Mouse (Mus musculus) cerebellum, adult 18-20 months (tissue): ENCODE results near the gene Ccni.

ENCODE experiments used
- DNase-seq, 2 experiments: peaks; one replicate each; pipeline ENCODE4 v3.0.0; 2021

Ccni gene

GRCm38 (mm10) chr5:93206109-93207005, at the start of gene Ccni, which contains the start of gene 2010109A12Rik:
Gene Ccni, minus strand, starts transcription at chr5:93206495.
Gene 2010109A12Rik, plus strand, starts transcription at chr5:93206518.
- peak; percentile 94 to 97 for DNase-seq

- no peak for DNase-seq
Observed at GRCm38 (mm10) chr5:93255759-93256265, 49.5 kb upstream of the Ccni start.

GRCm38 (mm10) chr5:93251001-93251760, 44.9 kb upstream of the Ccni start:
- DNase-seq, result peak; percentile 65 to 74

GRCm38 (mm10) chr5:93249940-93250578, 43.8 kb upstream of the Ccni start:
- no peak for DNase-seq

- DNase-seq, result no peak
Observed at GRCm38 (mm10) chr5:93245280-93245679, 39.0 kb upstream of the Ccni start.

GRCm38 (mm10) chr5:93239590-93240544, 33.6 kb upstream of the Ccni start:
- no peak for DNase-seq

- DNase-seq, result peak in 1 of 2 experiments; percentile 48
Observed at GRCm38 (mm10) chr5:93236541-93236940, 30.2 kb upstream of the Ccni start.

GRCm38 (mm10) chr5:93235888-93236287, 29.6 kb upstream of the Ccni start:
- DNase-seq, result peak; percentile 96

- DNase-seq, result no peak
Observed at GRCm38 (mm10) chr5:93234605-93235004, 28.3 kb upstream of the Ccni start.

- peak; percentile 48 to 49 for DNase-seq
Observed at GRCm38 (mm10) chr5:93234130-93234529, 27.8 kb upstream of the Ccni start.

GRCm38 (mm10) chr5:93232838-93233237, 26.5 kb upstream of the Ccni start:
- no peak for DNase-seq

GRCm38 (mm10) chr5:93231721-93232120, 25.4 kb upstream of the Ccni start:
- peak; percentile 48 to 55 for DNase-seq

GRCm38 (mm10) chr5:93229527-93229926, 23.2 kb upstream of the Ccni start:
- no peak for DNase-seq

GRCm38 (mm10) chr5:93227157-93227556, 20.9 kb upstream of the Ccni start:
- DNase-seq, result no peak

- DNase-seq, result no peak
Observed at GRCm38 (mm10) chr5:93224549-93224948, 18.3 kb upstream of the Ccni start.

- peak; percentile 68 to 72 for DNase-seq
Observed at GRCm38 (mm10) chr5:93221661-93222060, 15.4 kb upstream of the Ccni start.

GRCm38 (mm10) chr5:93218375-93218774, 12.1 kb upstream of the Ccni start:
- no peak for DNase-seq

- no peak for DNase-seq
Observed at GRCm38 (mm10) chr5:93207555-93207954, 1.3 kb upstream of the Ccni start.

- DNase-seq, result peak; percentile 49 to 74
Observed at GRCm38 (mm10) chr5:93207006-93207348, 682 bp upstream of the Ccni start.

GRCm38 (mm10) chr5:93205371-93206108, 755 bp downstream of the Ccni start:
- peak; percentile 66 to 70 for DNase-seq

- no peak for DNase-seq
Observed at GRCm38 (mm10) chr5:93201181-93201580, 5.1 kb downstream of the Ccni start.
